Mouse (Mus musculus): ENCODE measurements around the gene Blmh. TPM values are rescaled to one million over a fixed set of nuclear protein-coding genes. Genes with fewer than 3 reads are reported as not detected.
"Not testable (repeated sequence)": the region's sequence is repeated elsewhere in the genome, so short reads cannot be mapped to it uniquely, and the experiment has no call there.

Blmh gene
- polyA plus RNA-seq, 1 experiment from 2014 or later: 180 TPM

DNA sequence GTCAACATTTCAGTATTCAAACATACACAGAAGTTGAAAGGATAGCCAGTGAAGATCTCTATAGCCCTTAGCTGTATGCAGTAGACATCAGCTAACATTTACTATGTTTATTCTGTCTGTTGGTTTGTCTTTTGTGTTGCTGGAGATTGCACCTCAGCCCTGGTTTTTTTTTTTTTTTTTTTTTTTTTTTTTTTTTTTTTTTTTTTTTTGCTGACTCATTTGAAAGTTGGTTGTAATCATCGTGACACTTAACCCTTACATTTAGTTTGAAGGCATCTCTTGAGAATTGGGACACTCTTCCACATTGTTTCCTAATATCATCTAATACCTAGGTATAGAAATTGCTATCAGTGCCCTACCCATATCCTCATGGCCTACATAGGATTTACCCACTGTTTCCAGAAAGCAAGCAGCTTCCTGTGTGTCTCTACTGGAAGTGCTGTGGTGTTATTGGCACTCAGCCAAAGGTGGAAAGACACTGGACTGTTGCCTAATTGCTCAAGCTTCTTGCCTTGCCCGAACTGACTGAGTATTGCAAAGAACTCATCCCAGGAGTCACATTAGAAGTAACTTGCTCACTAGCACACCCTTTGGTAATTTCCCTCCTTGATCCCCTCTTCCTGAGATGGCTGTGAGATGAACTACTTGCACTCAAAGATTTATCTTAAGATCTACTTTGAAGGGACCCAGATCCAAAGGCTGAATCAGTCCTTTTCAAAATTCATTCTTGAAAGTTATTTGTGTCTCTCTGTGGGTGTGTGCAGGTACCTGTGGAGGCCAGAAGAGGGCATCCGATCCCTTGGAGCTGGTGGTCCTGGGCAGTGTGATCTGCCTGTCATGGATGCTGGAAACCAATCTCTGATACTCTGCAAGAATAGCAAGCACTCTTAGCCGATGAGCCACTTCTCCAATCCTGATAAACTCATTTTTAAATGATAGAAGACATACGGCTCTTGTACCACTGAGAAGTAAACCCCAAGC is 24.6 kb upstream of the Blmh start:
- no peak overlapping the region for H3K9ac ChIP-seq
- no peak overlapping the region for H3K4me3 ChIP-seq (replicated peaks)
- no peak overlapping the region for H3K27ac ChIP-seq
- no peaks in the 10 kb centered on the region for H3K9me3 ChIP-seq
- no peak for ATAC-seq (ENCODE audit: low FRiP score)
- WGBS: 73% methylated on average over 5 of the region's 5 CpGs
- no peaks in the 10 kb centered on the region for H3K27me3 ChIP-seq
- H3K4me1 ChIP-seq: peaks cover 7% of the 10 kb centered on the region
- no peak overlapping the region for H3K4me2 ChIP-seq
- no peaks in the 10 kb centered on the region for H3K36me3 ChIP-seq (replicated peaks)

DNA sequence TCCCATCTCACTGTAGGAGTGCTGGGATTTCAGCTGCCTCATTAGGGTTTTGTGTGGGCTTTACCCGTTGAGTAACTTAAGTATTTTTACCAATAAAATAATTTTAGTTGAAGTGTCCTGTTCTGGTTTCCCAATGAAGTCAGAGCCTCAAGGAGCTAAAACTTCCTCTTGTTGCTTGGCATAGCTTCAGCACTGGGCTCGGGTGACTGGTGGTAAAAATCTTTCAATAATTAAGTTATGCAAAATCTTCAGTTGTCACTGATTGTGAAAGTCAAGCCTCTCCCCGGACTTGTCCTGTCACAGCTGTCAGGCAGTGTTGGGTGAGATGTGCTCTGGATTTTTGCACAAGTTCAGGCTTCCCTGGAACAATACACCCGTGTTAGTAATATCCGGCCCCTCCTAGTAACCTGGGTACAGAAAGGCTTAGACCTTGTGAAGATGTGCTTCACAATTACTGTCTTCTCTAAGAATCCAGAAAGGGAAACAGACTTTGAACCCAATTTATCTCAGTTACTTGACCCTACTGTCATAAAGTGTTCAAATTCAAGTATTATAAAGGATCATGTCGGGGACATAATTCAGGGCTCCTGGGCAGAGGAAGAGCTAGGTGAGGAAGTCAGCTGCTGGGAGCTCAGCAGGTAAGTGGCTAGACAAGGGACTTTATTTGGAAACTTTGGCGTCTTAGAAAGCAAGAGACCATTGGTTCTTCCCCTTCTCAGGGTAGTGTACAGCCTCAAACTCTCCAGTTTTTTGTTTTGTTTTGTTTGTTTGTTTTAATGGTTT is 22.8 kb upstream of the Blmh start, which contains the start of gene Tmigd1:
Gene Tmigd1 (plus strand): TSS at position 581 of the 783 bp plus-strand sequence.
- Histone ChIP-seq H3K4me1 (peaks cover 7% of the 10 kb centered on the region), H3K4me2 (no peak within 1 kb of the TSS), H3K27ac (no peak within 1 kb of the TSS), H3K27me3 (no peaks in the 10 kb centered on the region), H3K36me3 (replicated peaks) (no peaks in the 10 kb centered on the region), H3K9me3 (no peaks in the 10 kb centered on the region), H3K9ac (no peak within 1 kb of the TSS), H3K4me3 (replicated peaks) (no peak within 1 kb of the TSS)
- ATAC-seq (ENCODE audit: low FRiP score): no peak
- WGBS: 80% methylated on average over 7 of the region's 7 CpGs

DNA sequence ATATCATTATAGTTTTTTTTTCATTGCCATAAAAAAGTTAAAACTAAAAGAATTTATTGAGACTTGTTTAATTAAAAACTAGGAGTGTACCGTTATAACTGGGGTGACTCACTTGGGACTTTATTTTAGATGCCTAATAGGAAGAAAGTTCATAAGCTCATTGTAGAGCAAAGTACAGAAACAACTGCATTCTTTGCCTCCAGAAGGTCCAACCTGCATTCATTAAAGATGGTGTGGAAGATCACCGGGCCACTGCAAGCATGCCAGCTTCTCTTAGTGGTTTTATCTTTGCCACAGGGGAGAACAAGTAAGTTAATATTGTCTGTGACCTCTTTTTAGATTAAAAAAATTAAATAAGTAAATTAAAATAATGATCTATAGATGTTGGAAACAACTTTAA is 20.3 kb upstream of the Blmh start:
- Histone ChIP-seq H3K36me3 (replicated peaks) (no peaks in the 10 kb centered on the region), H3K4me3 (replicated peaks) (no peak overlapping the region), H3K9me3 (no peaks in the 10 kb centered on the region), H3K27ac (no peak overlapping the region), H3K27me3 (no peaks in the 10 kb centered on the region), H3K9ac (no peak overlapping the region), H3K4me1 (no peaks in the 10 kb centered on the region), H3K4me2 (no peak overlapping the region)
- WGBS: 88% methylated on average over 2 of the region's 2 CpGs
- ATAC-seq (ENCODE audit: low FRiP score): no peak

DNA sequence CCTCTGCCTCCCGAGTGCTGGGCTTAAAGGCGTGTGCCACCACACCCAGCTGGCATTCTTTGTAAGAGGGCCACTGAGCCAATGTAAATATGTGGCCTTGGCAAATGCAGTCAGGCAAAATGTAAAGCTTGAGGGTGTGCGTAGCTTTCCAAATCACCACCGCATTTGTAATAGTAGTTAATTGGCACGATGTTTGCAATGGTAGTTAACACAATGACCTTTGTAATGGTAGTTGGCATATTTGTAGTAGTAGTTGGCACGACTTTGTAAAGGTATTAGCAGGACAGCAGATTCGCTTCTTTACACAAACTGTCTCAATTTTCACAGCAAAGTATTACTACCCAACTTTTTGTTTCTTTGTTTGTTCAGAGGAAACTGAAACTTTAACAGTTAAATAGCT is 16.0 kb upstream of the Blmh start:
- ATAC-seq (ENCODE audit: low FRiP score): no peak
- 85% methylated on average over 7 of the region's 7 CpGs for WGBS
- H3K36me3 ChIP-seq (replicated peaks): no peaks in the 10 kb centered on the region

DNA sequence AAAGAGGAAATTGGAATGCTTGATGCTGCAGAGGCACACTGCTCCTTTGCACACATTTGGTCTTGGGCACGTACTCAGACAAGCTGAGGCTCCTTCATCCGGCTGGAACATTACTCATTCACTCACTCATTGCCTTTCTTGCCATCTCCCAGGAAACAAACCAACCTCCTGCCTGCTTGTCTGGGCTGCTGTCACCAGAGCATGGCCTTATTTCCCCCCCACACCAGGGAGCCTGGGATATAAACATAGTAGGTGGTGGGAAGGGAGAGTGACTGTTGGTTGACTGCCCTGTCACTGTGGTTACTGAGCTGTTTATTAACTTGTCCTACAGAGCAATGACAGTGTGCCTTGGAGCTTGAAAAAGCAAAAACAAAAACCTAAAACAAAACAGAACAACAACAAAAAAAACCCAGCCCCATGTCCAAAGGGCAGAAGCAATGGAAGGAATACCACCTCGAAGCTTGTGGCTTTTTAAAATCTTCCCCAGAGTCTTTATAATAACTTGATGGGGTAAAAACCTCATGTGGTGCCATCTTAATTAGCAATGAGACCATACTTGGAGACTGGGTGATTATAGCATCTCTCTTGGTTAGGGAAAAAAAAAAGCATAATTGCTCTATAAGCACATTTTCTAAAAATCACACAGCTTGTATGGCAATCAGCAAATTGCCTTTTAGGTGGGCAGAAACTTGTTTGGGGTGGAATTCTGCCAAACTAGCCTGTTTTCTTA is 13.1 kb upstream of the Blmh start:
- no peak for ATAC-seq (ENCODE audit: low FRiP score)
- no peak overlapping the region for H3K9ac ChIP-seq
- H3K27ac ChIP-seq: no peak overlapping the region
- no peaks in the 10 kb centered on the region for H3K36me3 ChIP-seq (replicated peaks)
- no peaks in the 10 kb centered on the region for H3K9me3 ChIP-seq
- H3K4me3 ChIP-seq (replicated peaks): no peak overlapping the region
- peaks cover 4% of the 10 kb centered on the region for H3K4me1 ChIP-seq
- WGBS: 56% methylated on average over 3 of the region's 3 CpGs
- no peak overlapping the region for H3K4me2 ChIP-seq
- H3K27me3 ChIP-seq: 0 out of 2 replicates have a peak, but pooled peaks cover 3% of the 10 kb centered on the region

More for the DNA sequence above, 16.0 kb upstream of the Blmh start:
- Histone ChIP-seq H3K27ac (no peak overlapping the region), H3K4me2 (no peak overlapping the region), H3K27me3 (0 out of 2 replicates have a peak, but pooled peaks cover 3% of the 10 kb centered on the region), H3K9ac (no peak overlapping the region), H3K4me3 (replicated peaks) (no peak overlapping the region), H3K4me1 (peaks cover 4% of the 10 kb centered on the region; the same call in 1 of the 2 replicates), H3K9me3 (no peaks in the 10 kb centered on the region)

DNA sequence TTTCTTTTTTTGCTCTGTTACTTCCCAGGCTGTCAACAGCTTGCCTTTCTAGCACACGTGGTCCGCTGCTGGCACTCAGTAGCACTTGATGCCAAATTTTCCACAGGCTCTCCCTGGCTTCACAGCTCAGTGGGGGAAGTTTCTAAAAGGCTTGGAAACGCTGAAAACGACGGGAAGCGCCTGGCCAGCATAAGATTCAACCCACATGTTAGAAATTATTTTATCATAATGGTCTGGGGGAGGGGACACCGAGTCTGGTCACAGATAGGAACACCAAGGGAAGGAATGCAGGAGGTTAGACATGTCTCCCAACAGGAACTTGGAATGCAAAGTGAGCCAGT is 12.6 kb upstream of the Blmh start:
- H3K27me3 ChIP-seq: 0 out of 2 replicates have a peak, but pooled peaks cover 3% of the 10 kb centered on the region
- no peaks in the 10 kb centered on the region for H3K9me3 ChIP-seq
- no peaks in the 10 kb centered on the region for H3K36me3 ChIP-seq (replicated peaks)
- no peak overlapping the region for H3K9ac ChIP-seq
- no peak overlapping the region for H3K27ac ChIP-seq
- no peak overlapping the region for H3K4me2 ChIP-seq
- peaks cover 6% of the 10 kb centered on the region for H3K4me1 ChIP-seq
- 66% methylated on average over 7 of the region's 7 CpGs for WGBS
- ATAC-seq (ENCODE audit: low FRiP score): no peak
- H3K4me3 ChIP-seq (replicated peaks): no peak overlapping the region

DNA sequence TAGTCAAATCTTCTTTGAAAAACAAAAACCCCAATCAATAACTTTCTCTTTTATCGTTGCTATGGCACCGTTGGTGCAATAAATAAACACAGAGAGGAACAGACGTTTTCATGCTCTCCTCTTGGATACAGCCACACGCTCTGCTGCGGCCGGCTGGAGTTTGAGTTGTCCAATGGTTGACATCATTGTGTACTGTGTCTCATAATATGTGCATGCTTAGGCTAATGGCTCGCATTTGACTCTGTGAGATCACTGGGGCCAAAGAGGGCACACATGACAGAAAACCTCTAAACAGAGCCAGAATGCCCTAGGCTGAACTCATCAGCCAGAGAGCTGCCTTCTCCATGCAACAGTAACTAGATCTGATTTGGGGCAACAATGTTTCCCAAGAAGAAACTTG is 10.2 kb upstream of the Blmh start:
- 79% methylated on average over 7 of the region's 7 CpGs for WGBS
- Histone ChIP-seq H3K27me3 (0 out of 2 replicates have a peak, but pooled peaks cover 3% of the 10 kb centered on the region), H3K27ac (no peak overlapping the region), H3K4me3 (replicated peaks) (no peak overlapping the region), H3K36me3 (replicated peaks) (no peaks in the 10 kb centered on the region), H3K9ac (no peak overlapping the region), H3K9me3 (no peaks in the 10 kb centered on the region), H3K4me2 (no peak overlapping the region), H3K4me1 (peaks cover 11% of the 10 kb centered on the region)
- ATAC-seq (ENCODE audit: low FRiP score): no peak

DNA sequence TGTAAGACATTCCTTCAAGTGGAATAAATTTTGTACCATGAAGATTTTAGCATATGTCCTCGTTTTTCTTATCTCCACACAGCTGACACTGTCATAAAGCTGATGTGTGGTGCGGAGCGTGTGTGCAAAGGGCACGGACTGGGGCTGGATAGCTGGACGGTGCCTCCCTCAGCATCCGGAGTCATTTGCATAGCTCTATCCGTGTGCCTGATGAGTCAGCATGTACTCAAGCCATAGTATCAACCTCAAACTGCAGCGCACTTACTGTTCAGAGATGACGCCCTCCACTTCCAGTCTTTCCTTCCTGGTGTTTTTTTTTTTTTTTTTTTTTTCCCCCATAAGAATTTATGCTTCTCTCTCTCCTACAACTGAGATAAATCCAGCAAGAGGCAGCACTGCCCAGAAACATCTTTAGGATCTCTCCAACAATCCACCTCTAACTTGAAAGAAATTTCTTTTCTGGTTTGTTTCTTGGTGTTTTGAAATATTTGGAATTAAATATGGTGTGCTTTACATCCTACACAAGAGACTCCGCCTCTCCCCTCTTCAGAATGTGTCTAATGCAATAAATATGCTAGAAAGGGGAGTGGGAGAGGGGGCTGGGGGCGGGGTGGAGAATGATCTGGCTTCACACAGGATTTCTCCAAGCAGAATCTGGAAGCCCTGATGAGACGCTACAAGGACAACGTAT is 7.9 kb upstream of the Blmh start:
- 0 out of 2 replicates have a peak overlapping the region, but pooled peaks have one; percentile 21 for H3K4me2 ChIP-seq
- H3K36me3 ChIP-seq (replicated peaks): no peaks in the 10 kb centered on the region
- WGBS: 57% methylated on average over 13 of the region's 13 CpGs
- no peak for ATAC-seq (ENCODE audit: low FRiP score)
- H3K9me3 ChIP-seq: no peaks in the 10 kb centered on the region
- H3K27me3 ChIP-seq: 0 out of 2 replicates have a peak, but pooled peaks cover 3% of the 10 kb centered on the region
- no peak overlapping the region for H3K9ac ChIP-seq
- H3K4me1 ChIP-seq: peaks cover 7% of the 10 kb centered on the region
- H3K27ac ChIP-seq: no peak overlapping the region
- no peak overlapping the region for H3K4me3 ChIP-seq (replicated peaks)

DNA sequence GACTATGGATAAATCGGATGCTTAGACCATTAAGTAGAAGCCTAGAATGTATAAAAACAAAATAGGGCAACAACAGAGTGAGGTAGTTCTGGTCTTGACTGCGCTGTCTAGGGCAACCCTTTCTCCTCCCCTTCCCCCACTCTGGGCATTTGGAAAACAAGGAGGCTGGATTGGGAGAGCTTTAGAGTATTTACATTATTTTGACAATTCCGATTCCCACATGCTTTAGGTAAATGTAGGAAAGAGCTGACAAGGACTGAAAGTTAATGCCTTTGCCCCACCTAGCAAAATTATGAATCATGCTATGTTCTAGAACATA is 7.4 kb upstream of the Blmh start:
- WGBS: 46% methylated on average over 3 of the region's 3 CpGs
- Histone ChIP-seq H3K9me3 (no peaks in the 10 kb centered on the region), H3K27me3 (0 out of 2 replicates have a peak, but pooled peaks cover 3% of the 10 kb centered on the region), H3K36me3 (replicated peaks) (no peaks in the 10 kb centered on the region), H3K4me3 (replicated peaks) (no peak overlapping the region), H3K9ac (no peak overlapping the region), H3K4me2 (0 out of 2 replicates have a peak overlapping the region, but pooled peaks have one; percentile 21), H3K27ac (no peak overlapping the region), H3K4me1 (peaks cover 7% of the 10 kb centered on the region)
- no peak for ATAC-seq (ENCODE audit: low FRiP score)

DNA sequence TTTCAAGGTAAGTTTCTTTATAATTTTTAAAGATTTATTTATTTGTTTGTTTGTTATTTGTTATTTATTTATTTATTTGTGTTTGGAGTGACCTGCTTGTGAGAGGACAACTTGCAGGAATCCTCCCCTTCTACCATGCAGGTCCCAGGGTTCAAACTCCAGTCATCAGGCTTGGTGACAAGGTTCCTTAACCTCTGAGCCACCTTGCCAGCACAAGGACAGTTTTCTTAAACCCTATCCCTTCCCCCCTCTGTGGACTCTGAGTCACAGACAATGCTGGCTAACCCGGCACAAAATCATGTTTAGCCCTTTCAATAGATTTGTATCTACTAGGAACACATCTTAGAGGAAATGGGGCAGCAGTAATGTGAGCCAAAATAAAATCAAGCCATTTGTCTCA is 4.0 kb upstream of the Blmh start:
- Histone ChIP-seq H3K4me3 (replicated peaks) (no peak overlapping the region), H3K27ac (no peak overlapping the region), H3K4me2 (no peak overlapping the region), H3K27me3 (no peaks in the 10 kb centered on the region), H3K9ac (no peak overlapping the region), H3K4me1 (peaks cover 7% of the 10 kb centered on the region), H3K36me3 (replicated peaks) (no peaks in the 10 kb centered on the region), H3K9me3 (no peaks in the 10 kb centered on the region)
- ATAC-seq (ENCODE audit: low FRiP score): no peak
- 63% methylated on average over 1 of the region's 1 CpGs for WGBS

DNA sequence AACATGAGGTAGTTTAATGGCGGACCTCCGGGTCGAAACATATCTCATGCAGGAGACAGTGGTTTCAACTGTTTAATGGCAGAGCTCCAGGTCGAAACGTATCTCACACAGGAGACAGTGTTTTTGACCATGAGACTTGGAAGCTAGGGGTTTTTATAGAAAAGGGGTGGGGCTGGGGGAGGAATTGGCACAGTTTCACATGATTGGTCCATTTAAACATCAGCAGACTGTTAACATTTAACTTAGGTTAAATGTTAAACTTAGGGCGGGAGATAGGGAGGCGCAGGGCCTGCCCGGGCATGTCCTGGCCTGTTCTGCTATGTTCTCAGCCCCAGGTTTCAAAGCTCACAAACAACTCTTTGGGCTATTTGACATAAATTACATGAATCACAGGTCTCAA is 4.0 kb downstream of the Blmh start:
- not testable (repeated sequence) for H3K27ac ChIP-seq; H3K4me1 ChIP-seq; H3K4me3 ChIP-seq (replicated peaks); H3K9ac ChIP-seq; H3K4me2 ChIP-seq; ATAC-seq (ENCODE audit: low FRiP score); H3K36me3 ChIP-seq (replicated peaks); H3K9me3 ChIP-seq; H3K27me3 ChIP-seq
- 92% methylated on average over 8 of the region's 8 CpGs for WGBS

All from forebrain, embryonic 12.5 days (tissue).